Mouse (Mus musculus) heart, adult 2 months (tissue): ENCODE data around the gene Sorl1.

ENCODE experiments used
- CTCF ChIP-seq: fragments of 200-600 bp; IDR thresholded peaks from 2 replicates; pipeline ENCODE4 v1.8.1; 2022; ENCODE audit warnings: antibody characterized with exemption, mild to moderate bottlenecking, moderate library complexity
- EP300 ChIP-seq: fragments of 200-500 bp; IDR thresholded peaks from 2 replicates; pipeline ENCODE4 v1.6.1; 2011; ENCODE audit warnings: low read depth, low read length, control low read depth; ENCODE audit not compliant: insufficient read depth
- POLR2A ChIP-seq: fragments of 200-500 bp; IDR thresholded peaks from 2 replicates; pipeline ENCODE4 v1.6.1; 2011; ENCODE audit warnings: mild to moderate bottlenecking, low read depth, low read length, control low read depth; ENCODE audit not compliant: insufficient read depth

- TF ChIP-seq POLR2A (no peak), CTCF (no peak), EP300 (no peak)
These were observed 61.8 kb downstream of the Sorl1 start for GRCm38 (mm10) chr9:42062269-42062668.
